Mouse (Mus musculus) liver, embryonic 11.5 days (tissue): ENCODE results near the gene Tmcc2. TPM values are rescaled to one million over a fixed set of nuclear protein-coding genes. Genes with fewer than 3 reads are reported as not detected.

Experiments
- ATAC-seq: fragments of 200-750 bp; cut with Nextera tagmentation; replicated peaks from 2 replicates; pipeline ENCODE4 v1.8.0; 2017; ENCODE audit warnings: moderate number of reproducible peaks, mild to moderate bottlenecking, moderate TSS enrichment, moderate library complexity; ENCODE audit not compliant: low FRiP score
- DNase-seq: peaks from one replicate; pipeline ENCODE4 v3.0.0-alpha.2; 2017; ENCODE audit warnings: low spot score
- H3K27ac ChIP-seq: fragments of 300-500 bp; sonication (generic); 2 replicates; pipeline ENCODE4 v1.5.1; 2014; ENCODE audit warnings: mild to moderate bottlenecking, low read depth, low read length, control low read depth
- H3K27me3 ChIP-seq: fragments of 300-500 bp; sonication (generic); replicated peaks from 2 replicates; pipeline ENCODE4 v1.6.1; 2014; ENCODE audit warnings: low read length, mixed read lengths; ENCODE audit not compliant: control insufficient read depth, insufficient read depth
- H3K36me3 ChIP-seq: fragments of 300-500 bp; sonication (generic); 2 replicates; pipeline ENCODE4 v1.6.1; 2014; ENCODE audit warnings: mild to moderate bottlenecking, low read length, moderate library complexity, mixed read lengths; ENCODE audit not compliant: control insufficient read depth, insufficient read depth
- H3K4me1 ChIP-seq: fragments of 300-500 bp; sonication (generic); replicated peaks from 2 replicates; pipeline ENCODE4 v1.6.1; 2014; ENCODE audit warnings: low read length, mixed read lengths; ENCODE audit not compliant: control insufficient read depth, insufficient read depth
- H3K4me2 ChIP-seq: fragments of 300-500 bp; sonication (generic); 2 replicates; pipeline ENCODE4 v1.6.1; 2014; ENCODE audit warnings: mild to moderate bottlenecking, control low read depth, moderate library complexity
- H3K4me3 ChIP-seq: fragments of 300-500 bp; sonication (generic); 2 replicates; pipeline ENCODE4 v1.5.1; 2014; ENCODE audit warnings: low read depth, low read length, control low read depth
- H3K9ac ChIP-seq: fragments of 300-500 bp; sonication (generic); 2 replicates; pipeline ENCODE4 v1.6.1; 2014; ENCODE audit warnings: low read depth, low read length, control low read depth
- H3K9me3 ChIP-seq: fragments of 300-500 bp; sonication (generic); 2 replicates; pipeline ENCODE4 v1.6.1; 2016; ENCODE audit warnings: low read length, inconsistent platforms, mixed read lengths; ENCODE audit not compliant: control insufficient read depth
- WGBS: fragments of 180-500 bp; shearing (Covaris S2); extraction: QIAGEN DNeasy Blood & Tissue Kit; methylation state at CpG from one replicate; pipeline ENCODE4 v1.1.7; 2014; 5-methylcytosine and 5-hydroxymethylcytosine counted together
- polyA plus RNA-seq: library from polyadenylated mRNA; unstranded; fragments of >200 nt; fragmentation: Nextera tagmentation; extraction: Ambion mirVana; gene quantifications from 2 replicates; pipeline ENCODE4 v1.2.1, GENCODE M21; 2014

Gene Tmcc2
- polyA plus RNA-seq, 1 experiment from 2014 or later, result 24.6 TPM

- no peaks in the 10 kb centered on the region for H3K4me1 ChIP-seq
- DNase-seq (no peak), ATAC-seq (no peak)
- no peaks in the 10 kb centered on the region for H3K36me3 ChIP-seq
- H3K9ac ChIP-seq, result no peak overlapping the region
- H3K27me3 ChIP-seq, result no peaks in the 10 kb centered on the region
- H3K9me3 ChIP-seq, result no peaks in the 10 kb centered on the region
- no peak overlapping the region for H3K4me2 ChIP-seq
- H3K4me3 ChIP-seq, result no peak overlapping the region
- H3K27ac ChIP-seq, result no peak overlapping the region
Observed at GRCm38 (mm10) chr1:132425600-132425999, 34.5 kb upstream of the Tmcc2 start.

- DNase-seq (no peak), ATAC-seq (no peak)
- H3K9me3 ChIP-seq, result no peaks in the 10 kb centered on the region
- H3K27ac ChIP-seq, result no peak overlapping the region
- peaks cover 7% of the 10 kb centered on the region; the same call in 1 of the 2 replicates for H3K4me1 ChIP-seq
- no peak overlapping the region for H3K9ac ChIP-seq
- 87% methylated on average over 5 of the region's 5 CpGs for WGBS
- H3K36me3 ChIP-seq, result no peaks in the 10 kb centered on the region
- no peak overlapping the region for H3K4me2 ChIP-seq
- H3K4me3 ChIP-seq, result no peak overlapping the region
- H3K27me3 ChIP-seq, result no peaks in the 10 kb centered on the region
Observed at GRCm38 (mm10) chr1:132422912-132423696, 32.0 kb upstream of the Tmcc2 start.

GRCm38 (mm10) chr1:132420662-132421061 is 29.6 kb upstream of the Tmcc2 start:
- 74% methylated on average over 7 of the region's 7 CpGs for WGBS
- Histone ChIP-seq H3K27me3 (no peaks in the 10 kb centered on the region), H3K4me1 (peaks cover 11% of the 10 kb centered on the region; the same call in 1 of the 2 replicates), H3K9ac (no peak overlapping the region), H3K9me3 (no peaks in the 10 kb centered on the region), H3K4me2 (no peak overlapping the region), H3K36me3 (no peaks in the 10 kb centered on the region), H3K27ac (no peak overlapping the region), H3K4me3 (no peak overlapping the region)
- ATAC-seq, result no peak
- DNase-seq, result no peak

GRCm38 (mm10) chr1:132420206-132420605 is 29.1 kb upstream of the Tmcc2 start:
- WGBS, result 78% methylated on average over 2 of the region's 2 CpGs
- no peak overlapping the region for H3K4me3 ChIP-seq
- DNase-seq, result no peak
- H3K27me3 ChIP-seq, result no peaks in the 10 kb centered on the region
- ATAC-seq, result no peak
- no peaks in the 10 kb centered on the region for H3K36me3 ChIP-seq
- no peak overlapping the region for H3K9ac ChIP-seq
- no peaks in the 10 kb centered on the region for H3K9me3 ChIP-seq
- peaks cover 11% of the 10 kb centered on the region; the same call in 1 of the 2 replicates for H3K4me1 ChIP-seq
- no peak overlapping the region for H3K4me2 ChIP-seq
- no peak overlapping the region for H3K27ac ChIP-seq

GRCm38 (mm10) chr1:132417319-132418251 is 26.5 kb upstream of the Tmcc2 start, which contains the start of gene Dstyk:
TSS of gene Dstyk (plus strand) at chr1:132417555.
- peaks cover 11% of the 10 kb centered on the region; the same call in 1 of the 2 replicates for H3K4me1 ChIP-seq
- H3K4me2 ChIP-seq, result peak within 1 kb of the TSS; percentile 86
- H3K27me3 ChIP-seq, result no peaks in the 10 kb centered on the region
- peak within 1 kb of the TSS; percentile 74 for H3K4me3 ChIP-seq
- H3K27ac ChIP-seq, result peak within 1 kb of the TSS; percentile 88
- DNase-seq (peak; percentile 88), ATAC-seq (peak; percentile 97)
- peak within 1 kb of the TSS; percentile 76 for H3K9ac ChIP-seq
- H3K9me3 ChIP-seq, result no peaks in the 10 kb centered on the region
- H3K36me3 ChIP-seq, result no peaks in the 10 kb centered on the region
- under 1% methylated on average over 78 of the region's 85 CpGs for WGBS

GRCm38 (mm10) chr1:132416943-132417290 is 25.8 kb upstream of the Tmcc2 start:
- ATAC-seq (no peak), DNase-seq (no peak)
- Histone ChIP-seq H3K36me3 (no peaks in the 10 kb centered on the region), H3K4me3 (peak overlapping the region; percentile 74), H3K4me1 (peaks cover 11% of the 10 kb centered on the region; the same call in 1 of the 2 replicates), H3K27ac (peak overlapping the region; percentile 88), H3K4me2 (peak overlapping the region; percentile 86), H3K27me3 (no peaks in the 10 kb centered on the region), H3K9ac (peak overlapping the region; percentile 76), H3K9me3 (no peaks in the 10 kb centered on the region)
- WGBS, result 12% methylated on average over 6 of the region's 6 CpGs

GRCm38 (mm10) chr1:132416244-132416942 is 25.3 kb upstream of the Tmcc2 start:
- H3K4me2 ChIP-seq, result peak overlapping the region; percentile 86
- H3K9ac ChIP-seq, result peak overlapping the region; percentile 13; the same call in 1 of the 2 replicates
- no peaks in the 10 kb centered on the region for H3K9me3 ChIP-seq
- H3K4me3 ChIP-seq, result peak overlapping the region; percentile 74
- peak overlapping the region; percentile 30; the same call in 1 of the 2 replicates for H3K27ac ChIP-seq
- no peak for DNase-seq
- ATAC-seq, result no peak
- no peaks in the 10 kb centered on the region for H3K27me3 ChIP-seq
- peaks cover 11% of the 10 kb centered on the region; the same call in 1 of the 2 replicates for H3K4me1 ChIP-seq
- whole genome bisulfite sequencing, result 50% methylated on average over 8 of the region's 8 CpGs
- no peaks in the 10 kb centered on the region for H3K36me3 ChIP-seq

GRCm38 (mm10) chr1:132410657-132411056 is 19.6 kb upstream of the Tmcc2 start:
- Histone ChIP-seq H3K36me3 (no peaks in the 10 kb centered on the region), H3K9me3 (no peaks in the 10 kb centered on the region), H3K27me3 (no peaks in the 10 kb centered on the region), H3K4me1 (no peaks in the 10 kb centered on the region), H3K27ac (no peak overlapping the region), H3K4me2 (no peak overlapping the region), H3K9ac (no peak overlapping the region), H3K4me3 (no peak overlapping the region)
- DNase-seq, result no peak
- peak; percentile 66 for ATAC-seq
- WGBS, result 59% methylated on average over 3 of the region's 3 CpGs
